Mouse (Mus musculus) cerebellum, adult 2 months (tissue): ENCODE data around the gene Srrt.

ENCODE experiments used
- CTCF ChIP-seq: fragments of 200-500 bp; IDR thresholded peaks from 2 replicates; pipeline ENCODE4 v1.5.1; 2011; ENCODE audit warnings: low read depth, mild to moderate bottlenecking, control low read depth, low read length, moderate library complexity, borderline replicate concordance; ENCODE audit not compliant: insufficient read depth
- POLR2A ChIP-seq: fragments of 200-500 bp; IDR thresholded peaks from 2 replicates; pipeline ENCODE4 v1.6.1; 2011; ENCODE audit warnings: low read length, control low read depth, borderline replicate concordance; ENCODE audit not compliant: insufficient read depth

DNA sequence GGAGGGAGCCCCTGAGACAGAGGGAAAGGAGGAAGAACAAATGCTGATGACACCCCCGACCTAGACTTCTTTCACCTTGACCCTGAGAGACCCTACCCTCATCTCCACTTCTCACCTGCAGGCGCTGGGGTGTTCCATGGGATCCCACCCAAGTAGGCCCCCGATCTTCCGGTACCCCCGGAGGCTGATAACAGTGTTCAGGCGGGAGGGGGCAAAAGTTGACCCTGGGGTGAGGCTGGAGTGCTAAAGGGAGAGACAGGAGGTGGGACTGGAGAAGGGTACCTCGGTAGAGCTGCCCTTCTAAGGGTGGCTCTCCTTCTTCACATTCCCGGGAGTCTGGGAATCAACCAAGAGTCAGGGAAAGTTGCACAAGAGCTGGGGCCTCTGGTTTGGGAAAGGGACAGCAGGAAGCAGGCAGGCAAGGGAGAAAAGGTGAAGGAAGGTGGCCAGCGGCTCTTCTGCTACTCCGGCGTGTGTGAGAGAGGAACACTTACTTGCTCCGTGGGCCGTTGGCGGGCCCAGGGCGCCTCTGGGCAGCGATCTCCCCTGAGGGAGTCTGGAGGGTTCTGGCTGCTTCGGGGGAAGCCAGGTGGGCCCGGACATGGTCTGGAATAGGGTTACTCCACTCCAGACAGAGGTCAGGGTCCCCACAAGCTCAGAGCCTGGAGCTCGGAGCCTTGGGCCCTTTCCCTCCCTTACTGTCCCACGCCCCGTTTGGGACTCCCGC is 6.2 kb upstream of the Srrt start:
- TF ChIP-seq POLR2A (no peak), CTCF (no peak)
